Mouse (Mus musculus) lung, postnatal 14 days (tissue): ENCODE results near the gene Lamp1.

ENCODE experiments used
- DNase-seq: peaks from one replicate; pipeline ENCODE4 v3.0.0; 2021

Lamp1 gene

DNA sequence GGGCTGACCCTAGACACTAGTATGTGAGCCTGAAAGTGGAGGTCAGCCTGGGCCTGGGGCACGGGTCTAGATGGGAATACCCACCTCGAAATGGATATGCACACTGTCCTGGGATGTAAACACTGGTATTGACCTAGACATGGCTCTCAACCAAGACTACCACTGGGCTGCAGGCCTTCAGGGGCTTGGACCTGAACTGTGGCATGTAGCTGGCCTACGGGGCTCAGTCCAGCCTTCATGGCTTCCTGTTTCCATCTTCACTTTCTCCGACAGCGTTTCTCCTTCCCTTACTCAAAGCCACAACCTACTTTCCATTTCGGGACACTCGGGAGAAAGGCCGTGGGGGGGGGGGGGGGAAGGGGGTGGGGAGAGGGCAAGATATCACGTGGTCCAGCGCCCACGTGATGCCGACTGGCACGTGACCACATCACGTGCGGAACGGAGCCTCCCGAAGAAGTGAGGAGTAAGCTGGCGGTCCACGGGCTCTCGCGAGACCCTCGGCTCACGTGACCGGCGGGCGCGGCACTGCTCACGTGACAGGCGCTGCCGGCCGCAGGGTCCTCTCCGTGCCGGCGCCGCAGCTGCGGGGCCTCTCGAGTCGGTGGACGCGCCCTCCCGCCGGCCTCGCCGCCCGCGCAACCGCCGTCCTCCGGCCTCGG lies at the start of gene Lamp1:
TSS of gene Lamp1 (plus strand) at position 444 of the 659 bp plus-strand sequence.
- DNase-seq, result peak; percentile 100

DNA sequence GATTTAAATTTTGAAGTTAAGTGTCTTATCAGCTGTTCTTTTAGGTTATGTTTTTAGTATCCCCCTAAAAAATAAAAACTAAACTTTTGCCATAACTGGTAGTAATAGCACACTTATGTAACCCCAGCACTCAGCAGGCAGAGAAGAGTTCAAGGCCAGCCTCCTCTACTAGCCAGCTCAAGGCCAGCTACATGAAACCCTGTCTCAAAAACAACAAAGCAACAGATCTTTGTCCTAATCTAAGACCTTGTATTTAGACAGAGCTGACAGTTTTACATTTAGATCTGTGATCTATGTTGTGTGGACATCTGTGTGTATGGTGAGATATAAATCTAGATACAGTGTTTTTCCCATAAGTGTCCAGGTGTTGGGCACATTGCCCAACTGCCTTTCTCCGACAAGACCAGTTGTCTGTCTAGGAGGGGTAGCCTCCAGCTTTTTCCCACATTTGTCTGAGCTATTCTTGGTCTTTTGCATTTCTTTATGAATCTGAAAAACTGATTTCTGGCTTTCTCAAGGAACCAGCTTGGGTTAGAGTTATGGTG lies 49.5 kb upstream of the Lamp1 start:
- no peak for DNase-seq

DNA sequence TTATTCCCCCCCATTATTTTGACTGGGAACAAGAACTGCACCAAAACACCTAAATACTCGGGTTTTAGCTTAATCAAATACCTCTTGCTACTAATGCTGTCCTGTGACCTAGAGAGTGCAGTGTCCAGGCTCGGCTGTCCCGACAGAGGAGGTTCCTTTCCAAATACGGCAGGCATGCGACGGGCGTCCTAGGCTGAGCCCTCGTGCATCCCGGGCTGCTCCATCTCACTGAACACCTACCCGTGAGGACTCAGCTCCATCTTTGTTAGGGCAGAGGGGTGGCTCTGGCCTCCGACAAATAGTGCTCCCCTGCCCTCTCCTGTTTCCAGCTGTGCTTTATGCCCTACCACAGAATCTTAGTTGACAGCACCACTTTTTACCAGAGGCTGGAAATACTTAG lies 47.0 kb upstream of the Lamp1 start:
- DNase-seq, result no peak

DNA sequence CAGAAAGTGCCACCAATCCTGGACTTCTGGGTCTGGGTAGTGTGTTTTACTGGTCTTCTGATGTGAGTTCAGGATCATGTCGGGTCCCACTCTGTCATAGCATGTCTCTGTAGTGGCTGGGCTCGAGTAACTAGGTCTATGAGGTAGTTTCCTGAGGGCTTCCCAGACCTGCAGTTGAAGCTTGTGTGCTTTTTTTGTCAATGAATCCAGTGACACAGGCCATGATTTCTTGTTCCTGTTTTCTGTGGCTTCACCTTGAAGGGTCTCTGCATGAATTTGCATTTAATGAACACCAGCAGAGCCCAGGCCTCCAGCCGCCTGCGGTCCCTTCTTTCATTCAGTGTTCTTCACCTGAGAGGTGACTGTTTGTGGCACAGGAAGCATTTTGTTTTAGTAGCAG lies 45.7 kb upstream of the Lamp1 start:
- no peak for DNase-seq

DNA sequence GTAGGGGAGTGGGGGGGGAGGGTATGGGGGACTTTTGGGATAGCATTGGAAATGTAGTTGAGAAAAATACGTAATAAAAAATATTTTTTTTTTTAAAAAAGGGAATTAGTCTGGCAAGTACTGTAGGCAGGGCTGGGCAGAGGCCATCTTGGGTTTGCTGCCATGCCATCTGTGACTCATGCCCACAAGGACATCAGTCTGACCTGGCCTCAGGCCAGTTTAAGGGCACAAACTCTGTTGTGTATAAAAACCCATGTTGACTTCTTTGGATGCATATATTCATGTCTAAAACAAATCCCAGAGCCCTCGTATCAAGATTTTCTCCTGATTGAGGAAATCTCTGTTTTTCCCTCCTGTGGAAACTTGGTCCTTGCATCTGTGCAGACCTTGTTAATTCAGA lies 41.9 kb upstream of the Lamp1 start:
- no peak for DNase-seq

DNA sequence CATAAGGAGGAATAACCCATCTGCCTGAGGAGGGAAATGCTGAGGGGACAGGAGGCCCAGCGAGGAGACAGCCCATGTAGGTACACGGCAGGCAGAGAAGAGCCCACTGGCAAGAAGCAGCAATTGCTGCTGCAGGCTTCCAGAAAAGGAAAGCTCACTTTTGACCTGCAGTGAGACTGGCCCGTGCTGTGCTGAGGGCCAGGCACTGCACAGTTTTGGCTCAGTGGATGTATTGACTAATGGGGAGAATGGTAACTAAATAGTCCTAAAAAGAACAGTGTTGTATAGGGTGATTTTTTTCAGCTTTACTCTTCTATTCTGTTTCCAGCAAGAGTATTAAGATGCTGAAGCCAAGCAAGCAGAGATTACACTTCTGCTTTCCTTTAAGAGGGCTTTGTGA lies 40.4 kb upstream of the Lamp1 start:
- DNase-seq, result no peak

DNA sequence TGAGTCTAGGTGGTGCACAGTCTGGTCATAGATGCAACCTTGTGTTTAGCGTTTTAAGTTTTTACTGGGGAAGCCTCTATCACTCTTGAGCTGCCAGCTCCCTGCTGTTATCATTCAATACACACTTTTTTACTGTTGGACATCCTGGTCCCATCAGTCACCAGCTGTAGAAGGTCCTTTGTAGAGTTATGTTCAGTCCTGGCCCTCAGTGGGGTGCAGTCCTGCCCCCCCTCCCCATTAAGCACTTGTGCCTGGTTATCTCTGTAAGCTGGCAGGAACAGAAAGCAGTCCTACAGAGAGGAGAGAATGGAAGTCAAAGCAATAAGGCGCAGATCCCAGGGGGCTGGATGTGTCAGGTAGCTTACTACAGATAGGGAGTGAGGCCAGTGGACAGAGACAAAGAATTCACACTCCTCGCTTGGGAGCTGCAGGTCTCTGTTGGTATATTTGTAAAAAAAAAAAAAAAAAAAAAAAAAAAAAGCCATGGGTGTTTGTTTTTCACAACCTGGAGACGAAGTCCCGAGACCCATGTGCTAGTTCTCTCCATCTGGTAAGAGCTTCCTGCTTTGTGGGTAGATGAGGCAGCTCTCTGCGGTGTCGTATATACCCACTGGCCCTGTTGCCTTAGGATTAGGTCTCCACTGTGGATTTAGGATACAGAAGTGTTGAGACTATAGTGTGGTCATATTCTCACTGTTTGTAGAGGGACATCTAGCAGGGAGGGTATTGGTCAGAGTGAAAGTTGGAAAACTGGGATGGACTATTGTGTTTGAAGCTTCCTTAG lies 37.9 kb upstream of the Lamp1 start:
- no peak for DNase-seq

DNA sequence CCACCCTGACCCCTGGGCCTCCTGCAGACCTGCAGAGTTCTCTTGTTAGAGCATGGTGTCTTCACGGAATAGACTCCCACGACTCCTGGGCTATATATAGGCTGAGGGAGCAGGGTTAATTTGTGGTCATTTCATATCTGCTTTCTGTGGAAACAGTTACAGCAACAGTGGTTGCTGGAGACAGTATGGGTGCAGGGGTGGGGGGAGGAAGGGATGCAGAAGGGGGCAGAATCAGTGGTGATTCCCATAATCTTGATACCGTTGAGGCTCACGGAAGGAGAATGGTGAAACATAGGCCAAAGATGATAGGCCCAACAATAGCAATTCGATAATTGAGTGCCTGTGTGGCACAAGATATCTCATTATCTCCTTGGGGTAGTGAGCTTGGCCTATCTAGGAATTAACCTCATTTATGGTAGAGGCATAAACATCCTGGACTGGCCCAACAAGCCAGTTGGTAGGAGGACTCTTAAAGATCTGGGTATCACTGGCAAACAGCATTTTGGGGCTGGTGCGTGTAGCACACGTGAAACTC lies 36.0 kb upstream of the Lamp1 start:
- DNase-seq, result no peak

DNA sequence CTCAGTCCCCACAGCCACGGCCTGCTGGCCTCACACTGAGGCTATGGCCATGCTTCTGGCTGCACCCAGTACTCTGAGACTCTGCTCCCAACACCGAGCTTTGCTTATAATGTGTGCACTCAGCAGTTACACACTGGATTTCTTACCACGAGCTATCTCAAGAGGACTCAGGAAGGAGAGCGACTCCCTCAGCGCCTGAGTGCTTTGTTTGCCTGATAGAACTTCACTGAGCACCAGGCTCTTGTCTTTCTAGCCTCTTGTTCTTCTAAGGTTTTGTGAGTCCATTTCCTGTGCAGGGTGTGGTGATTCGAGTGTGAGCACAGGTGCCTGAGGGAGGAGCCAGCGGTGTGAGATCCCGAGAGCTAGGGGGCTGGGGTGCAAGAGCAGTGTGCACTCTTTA lies 34.1 kb upstream of the Lamp1 start:
- DNase-seq, result no peak

DNA sequence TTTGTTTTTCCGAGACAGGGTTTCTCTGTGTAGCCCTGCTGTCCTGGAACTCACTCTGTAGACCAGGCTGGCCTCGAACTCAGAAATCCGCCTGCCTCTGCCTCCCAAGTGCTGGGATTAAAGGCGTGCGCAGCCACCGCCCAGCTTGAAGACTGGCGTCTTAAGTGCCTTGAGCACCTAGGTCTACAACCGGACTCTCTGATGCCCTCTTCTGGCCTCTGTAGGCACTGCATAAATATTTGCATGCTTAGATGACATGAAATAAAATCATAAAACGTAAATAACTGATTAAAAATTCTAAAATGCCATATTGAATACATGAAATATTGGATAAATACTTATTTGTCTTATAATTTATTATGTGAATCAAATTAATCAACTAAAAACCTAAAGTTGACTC lies 26.7 kb upstream of the Lamp1 start:
- peak; percentile 72 for DNase-seq

DNA sequence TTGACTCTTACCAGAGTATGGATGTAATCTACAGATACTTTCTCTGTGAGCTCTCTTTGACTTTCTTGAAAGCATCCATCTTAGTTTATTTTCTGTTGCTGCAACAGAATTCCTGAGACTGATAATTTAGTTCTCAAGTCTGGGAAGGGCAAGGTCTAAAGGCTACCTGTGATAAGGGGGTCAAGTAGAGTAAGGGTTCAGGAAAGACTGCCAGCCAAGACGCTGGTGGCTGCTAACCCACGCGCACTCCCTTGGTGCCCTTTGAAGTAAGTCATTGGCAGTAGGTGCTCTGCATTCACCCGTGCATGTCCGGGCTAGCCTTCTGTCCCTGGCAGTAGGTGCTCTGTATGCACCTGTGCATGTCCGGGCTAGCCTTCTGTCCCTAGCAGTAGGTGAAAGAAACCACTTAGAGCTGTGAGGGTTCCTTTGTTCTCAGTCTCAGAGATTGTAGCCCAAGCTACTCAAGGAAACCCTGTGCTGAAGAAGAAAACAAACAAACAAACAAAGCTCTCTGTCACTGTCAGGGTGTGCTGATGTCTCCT lies 19.2 kb upstream of the Lamp1 start:
- DNase-seq, result no peak

DNA sequence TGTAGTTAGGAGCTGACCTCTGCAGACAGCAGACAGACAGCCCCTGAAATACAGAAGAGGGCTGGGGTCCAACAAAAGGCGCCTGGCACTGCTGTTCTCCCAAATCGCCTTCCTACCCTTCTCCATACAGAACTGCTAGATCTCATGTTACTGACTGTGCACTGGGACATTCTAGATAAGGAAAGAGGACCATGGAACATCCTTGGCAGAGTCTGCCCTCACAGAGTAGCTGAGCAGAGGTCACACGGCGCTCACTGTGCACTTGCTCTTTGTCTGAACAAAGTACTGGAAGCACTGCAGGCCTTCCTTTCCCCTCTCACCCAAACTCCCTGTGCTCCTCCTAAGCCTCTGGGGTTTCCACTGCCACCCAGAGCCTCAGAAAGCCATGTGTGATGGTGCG lies 17.3 kb upstream of the Lamp1 start:
- DNase-seq, result no peak

DNA sequence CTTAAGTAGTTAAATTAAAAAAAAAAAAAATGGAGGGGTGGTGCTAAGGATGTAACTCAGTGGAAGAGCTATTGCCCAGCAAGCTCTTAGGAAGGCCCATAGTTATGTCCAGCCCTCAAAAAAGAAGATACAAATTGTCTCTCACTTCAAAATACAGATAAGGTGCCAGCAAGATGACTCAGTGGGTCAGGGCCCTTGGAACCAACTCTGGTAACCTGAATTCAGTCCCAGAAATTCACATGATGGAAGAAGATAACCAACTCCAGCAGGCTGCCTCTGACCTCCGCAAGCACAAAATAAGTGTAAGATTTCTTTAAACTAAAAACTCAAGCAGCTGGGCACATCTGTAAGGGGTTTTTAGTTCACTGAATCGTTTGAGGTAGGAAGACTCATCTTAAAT lies 10.5 kb upstream of the Lamp1 start:
- DNase-seq, result no peak

DNA sequence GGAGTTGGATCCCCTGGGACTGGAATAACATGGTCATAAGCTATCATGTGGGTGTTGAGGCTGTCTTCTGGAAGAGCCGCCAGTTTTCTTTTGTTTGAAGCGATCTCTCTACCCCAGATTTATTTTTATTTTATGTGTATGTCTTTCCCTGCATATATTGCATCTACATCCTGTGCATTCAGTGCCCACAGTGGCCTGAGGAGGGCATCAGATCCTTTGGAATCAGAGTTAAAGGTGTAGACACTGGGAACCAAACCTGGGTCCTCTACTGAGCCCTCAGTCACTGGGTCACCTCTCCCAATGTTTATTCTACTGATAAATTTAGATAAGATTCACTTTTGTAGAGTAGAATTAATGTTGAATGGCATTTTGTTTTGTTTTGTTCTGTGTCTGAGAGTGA lies 9.7 kb upstream of the Lamp1 start:
- no peak for DNase-seq

DNA sequence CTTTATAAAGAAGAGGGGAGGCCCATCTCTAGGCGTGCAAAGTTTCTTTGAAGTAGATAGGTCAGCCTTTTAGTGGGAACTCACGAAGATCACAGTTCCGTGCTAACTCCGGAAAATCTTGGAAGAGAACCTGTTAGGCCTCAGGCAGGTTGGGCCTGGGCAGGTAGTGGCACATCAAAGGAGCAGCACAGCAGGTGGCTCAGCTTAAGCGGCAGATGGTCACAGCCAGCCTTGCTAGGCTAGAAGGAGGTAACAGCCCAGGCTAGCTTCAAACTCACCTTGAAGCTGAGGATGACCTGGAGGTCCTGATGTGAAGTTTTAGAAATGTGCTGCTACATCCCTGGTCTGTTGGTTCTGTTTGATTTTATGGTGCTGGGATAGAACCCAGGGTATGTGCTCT lies 9.1 kb upstream of the Lamp1 start:
- no peak for DNase-seq

DNA sequence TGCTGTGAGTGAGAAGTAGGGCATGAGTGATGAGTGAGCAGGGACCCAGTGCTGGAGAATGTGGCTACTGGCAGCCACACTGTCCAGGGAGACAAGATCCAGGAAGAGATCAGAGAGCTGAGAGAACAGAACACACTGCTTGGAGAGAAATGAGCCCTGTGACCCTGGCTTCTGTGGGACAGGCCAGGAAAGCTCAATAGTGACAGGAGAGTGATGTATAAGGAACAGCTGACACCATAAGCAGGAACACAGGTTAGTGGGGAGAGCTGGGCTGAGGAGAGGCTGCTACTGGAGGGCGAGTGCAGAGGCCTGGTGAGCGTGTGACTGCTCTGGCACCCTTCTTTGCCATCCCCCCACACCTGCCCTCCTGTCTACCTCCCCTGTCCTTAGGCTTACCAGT lies 8.0 kb upstream of the Lamp1 start:
- DNase-seq, result no peak

DNA sequence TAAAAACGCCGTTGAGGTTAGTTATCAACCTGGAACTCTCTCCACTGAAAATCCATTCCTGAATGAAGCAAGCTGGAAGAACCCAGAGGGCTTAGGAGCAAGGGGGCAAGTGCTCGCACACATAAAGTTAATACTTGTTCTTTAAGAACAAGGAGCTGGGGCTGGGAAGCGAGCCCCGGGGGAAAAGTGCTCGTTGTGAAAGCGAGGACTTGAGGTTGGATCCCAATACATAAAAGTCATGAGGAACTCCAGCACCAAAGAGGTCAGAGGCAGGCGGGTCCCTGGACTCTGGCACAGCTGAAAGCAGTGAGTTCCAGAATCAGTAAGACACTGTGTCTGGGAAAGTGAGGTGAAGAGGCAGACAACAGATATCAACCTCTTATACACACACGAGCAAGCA lies 4.9 kb upstream of the Lamp1 start:
- DNase-seq, result no peak

DNA sequence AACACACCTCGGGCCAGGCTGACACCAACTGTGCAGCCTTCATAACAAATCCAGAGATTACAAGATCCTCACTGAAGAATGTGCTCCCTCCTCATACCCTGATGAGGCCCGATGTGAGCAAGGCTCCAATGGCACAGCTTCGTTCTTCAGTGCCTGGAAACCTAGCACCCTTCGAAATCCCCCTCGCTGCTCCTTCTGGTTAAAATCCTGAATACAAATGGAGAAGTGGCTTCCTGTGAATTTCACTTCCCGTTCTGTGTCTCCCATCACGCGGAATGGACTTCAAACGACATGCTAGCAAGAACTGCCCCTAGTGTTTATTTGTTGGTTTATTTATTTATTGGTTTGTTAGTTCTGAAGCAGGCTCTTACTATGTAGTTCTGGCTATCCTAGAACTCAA lies 3.6 kb upstream of the Lamp1 start:
- no peak for DNase-seq

DNA sequence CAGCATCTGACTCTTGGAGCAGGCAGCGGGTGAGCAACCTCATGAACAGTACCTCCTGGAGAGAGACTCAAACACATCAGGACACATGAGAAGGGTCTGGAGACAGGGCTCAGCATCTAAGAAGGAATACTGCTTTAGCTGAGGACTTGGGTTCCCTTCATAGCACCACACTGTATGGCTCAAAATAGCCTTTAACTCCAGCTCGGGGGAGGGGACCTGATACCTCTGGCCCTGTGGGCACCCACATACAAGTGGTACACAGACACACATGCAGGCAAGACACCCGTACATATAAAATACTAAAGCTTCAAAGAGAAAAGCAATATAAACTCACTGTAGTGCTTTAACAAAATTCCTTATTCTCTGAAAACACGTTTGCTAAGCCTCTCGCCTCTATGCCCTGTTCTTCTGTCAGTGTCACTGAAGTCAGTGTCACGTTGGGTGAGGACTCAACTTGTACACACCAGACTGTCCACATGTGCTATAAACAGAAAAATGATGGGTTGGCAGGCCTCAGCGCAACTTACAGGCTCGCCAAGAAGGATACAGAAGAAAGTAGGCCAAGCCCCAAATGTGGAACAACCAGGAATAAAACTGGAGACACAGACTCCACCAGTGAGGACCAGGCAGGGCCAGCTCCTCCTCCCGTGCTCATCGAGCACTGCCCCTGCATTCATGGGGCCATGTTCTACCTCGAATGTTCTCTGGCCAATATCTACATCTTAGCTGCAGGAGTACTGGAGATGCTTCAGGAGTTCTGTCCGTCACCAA lies 2.4 kb upstream of the Lamp1 start:
- no peak for DNase-seq

DNA sequence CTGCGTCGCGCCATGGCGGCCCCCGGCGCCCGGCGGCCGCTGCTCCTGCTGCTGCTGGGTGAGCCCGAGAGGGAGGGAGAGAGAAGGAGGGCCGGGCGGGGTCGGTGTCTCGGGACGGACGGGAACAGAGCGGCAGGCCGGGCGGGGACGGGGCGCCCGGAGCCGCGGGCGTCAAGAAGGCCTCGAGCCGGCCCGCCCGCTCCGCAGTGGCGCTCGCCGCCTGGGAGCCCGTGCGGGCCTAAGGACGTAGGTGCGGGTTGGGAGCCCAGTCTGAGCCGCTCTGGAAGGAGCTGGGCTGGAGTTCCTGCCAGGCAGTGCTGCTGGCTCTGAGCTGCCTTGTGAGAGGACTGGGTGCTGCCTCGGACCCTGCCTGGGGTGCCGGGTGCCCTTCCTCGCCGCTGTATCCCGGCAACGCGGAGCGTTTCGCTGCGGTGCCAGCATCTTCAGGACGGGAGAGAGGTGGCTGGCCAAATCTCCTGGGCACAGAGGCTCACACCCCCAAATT lies 468 bp downstream of the Lamp1 start:
- peak; percentile 24 for DNase-seq

DNA sequence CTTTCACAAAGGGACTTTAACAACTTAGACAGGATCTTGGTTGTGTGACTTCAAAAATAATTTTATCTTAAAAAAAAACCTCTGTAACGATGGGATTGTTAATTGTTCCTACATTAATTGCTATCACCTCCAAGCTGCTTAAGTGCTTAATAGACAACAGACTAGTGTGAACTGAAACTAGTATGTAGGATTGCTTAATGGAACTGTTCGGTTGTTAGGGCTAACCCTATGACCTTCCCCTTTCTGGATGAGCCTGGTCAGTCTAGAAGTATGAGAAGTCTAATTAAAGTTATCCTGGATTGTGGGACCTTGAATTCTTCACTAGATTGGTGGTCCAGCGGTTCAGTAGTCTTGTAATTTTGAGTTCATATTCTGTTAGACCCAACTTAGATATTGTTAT lies 1.7 kb downstream of the Lamp1 start:
- no peak for DNase-seq

DNA sequence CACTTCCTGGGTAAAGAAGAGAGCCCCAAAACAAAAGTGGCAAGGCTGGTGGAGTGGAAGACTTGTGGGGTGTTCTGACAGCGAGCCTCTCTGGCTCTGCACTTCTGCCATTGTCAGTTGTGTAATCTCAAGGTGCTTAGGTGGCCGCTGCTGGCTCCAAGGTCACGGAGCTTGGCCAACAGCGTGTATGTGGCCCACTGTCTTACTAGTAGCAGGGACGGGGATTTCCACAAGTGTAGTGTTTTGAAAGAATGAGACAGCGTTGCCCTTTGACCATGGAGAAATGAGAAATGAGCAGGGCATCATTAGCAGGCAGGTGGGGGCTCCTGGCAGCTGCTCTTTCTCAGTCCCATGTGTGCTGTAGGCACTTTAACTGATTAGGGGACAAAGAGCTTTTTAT lies 3.1 kb downstream of the Lamp1 start:
- DNase-seq, result no peak

DNA sequence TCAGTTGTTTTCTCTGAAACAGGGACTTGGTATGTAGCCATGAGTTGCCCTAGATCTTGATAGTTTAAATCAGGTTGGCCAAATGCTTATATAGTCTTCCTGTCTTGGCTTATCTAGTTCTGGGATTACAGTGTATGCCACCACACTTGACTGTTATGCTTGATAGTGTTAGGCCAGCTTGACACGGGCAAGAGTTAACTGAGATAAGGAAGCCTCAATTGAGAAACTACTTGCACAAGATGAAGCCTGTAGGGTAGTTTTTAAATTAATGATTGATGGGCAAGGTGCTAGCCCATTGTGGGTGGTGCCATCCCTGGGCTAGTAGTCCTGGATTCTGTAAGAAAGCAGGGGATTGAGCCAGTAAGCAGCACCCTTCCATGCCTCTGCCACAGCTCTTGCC lies 4.6 kb downstream of the Lamp1 start:
- DNase-seq, result no peak
